Comparison of ENCODE assay signal across 8 mouse cellular contexts in the genomic region with DNA sequence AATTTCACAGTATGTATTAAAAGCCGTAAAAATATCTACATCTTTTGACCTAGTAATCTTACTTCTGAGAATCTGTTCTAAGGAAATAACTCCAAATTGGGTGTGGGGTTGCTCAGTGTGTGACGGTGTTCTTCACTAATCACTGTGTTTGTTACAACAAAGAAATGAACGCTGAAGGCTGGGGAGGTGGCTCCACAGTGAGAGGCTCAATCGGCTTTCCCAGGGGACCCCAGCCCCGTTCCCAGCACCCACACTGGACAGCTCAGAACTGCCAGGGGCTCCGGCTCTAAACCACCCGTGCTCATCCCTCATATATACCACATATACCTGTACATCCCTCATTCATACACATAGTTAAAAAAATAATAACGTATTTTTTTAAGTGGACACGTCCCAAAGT. TPM values are rescaled to one million over a fixed set of nuclear protein-coding genes. Genes with fewer than 3 reads are reported as not detected.
A peak's percentile ranks its signal among the peaks of the same experiment; 100 is the strongest.
DNase-seq lines count a peak whose midpoint lies in the region; ATAC-seq and TF ChIP-seq lines count a peak whose summit lies in the region.

No protein-coding gene starts in this region.

- peaks cover 18% of the 10 kb centered on the region for H3K27me3 ChIP-seq in G1E (ENCODE audit: insufficient read depth, low read length)
- peaks cover 2% of the 10 kb centered on the region; the same call in 1 of the 2 replicates for H3K27me3 ChIP-seq in heart, postnatal 0 days (ENCODE audit: control insufficient read depth, insufficient read depth, low read length)
- no peaks in the 10 kb centered on the region; the same call in 1 of the 2 replicates for H3K27me3 ChIP-seq in liver, embryonic 16.5 days (ENCODE audit: control insufficient read depth, insufficient read depth, low read depth, low read length)

- no peak for ATAC-seq in G1E (ENCODE audit: extremely low read depth, insufficient number of reproducible peaks, low FRiP score, poor library complexity, severe bottlenecking)
- no peak for ATAC-seq in heart, postnatal 0 days (ENCODE audit: insufficient read depth, low read depth)
- ATAC-seq in liver, embryonic 16.5 days (ENCODE audit: low read depth) = no peak
- ATAC-seq in frontal cortex, adult (ENCODE audit: low TSS enrichment) = no peak

- peak overlapping the region; percentile 68; the same call in 1 of the 2 replicates for H3K9ac ChIP-seq in heart, postnatal 0 days (replicated peaks; ENCODE audit: low read depth, low read length)
- H3K9ac ChIP-seq in liver, embryonic 16.5 days (ENCODE audit: low read depth, low read length) = no peak overlapping the region

- no peaks in the 10 kb centered on the region for H3K9me3 ChIP-seq in G1E (replicated peaks)
- H3K9me3 ChIP-seq in heart, postnatal 0 days (replicated peaks; ENCODE audit: control insufficient read depth, low read length) = no peaks in the 10 kb centered on the region
- H3K9me3 ChIP-seq in liver, embryonic 16.5 days (replicated peaks; ENCODE audit: control insufficient read depth, low read length) = no peaks in the 10 kb centered on the region

- no peak for TF ChIP-seq EP300 in heart, postnatal 0 days (IDR thresholded peaks at IDR 0.05; ENCODE audit: low read depth)

- H3K27ac ChIP-seq in gastrocnemius, adult 2 months = peak overlapping the region; percentile 99
- H3K27ac ChIP-seq in heart, postnatal 0 days (ENCODE audit: low read depth) = peak overlapping the region; percentile 99
- no peak overlapping the region for H3K27ac ChIP-seq in liver, embryonic 16.5 days (ENCODE audit: low read length)

- DNase-seq in gastrocnemius, adult 2 months = no peak
- no peak for DNase-seq in gastrocnemius, postnatal 10 days
- DNase-seq in G1E (ENCODE audit: low spot score) = no peak
- no peak for DNase-seq in heart, postnatal 0 days (ENCODE audit: low spot score)
- DNase-seq in left cerebral cortex, postnatal 25 days (ENCODE audit: low spot score in 2 of 2) = no peak
- no peak for DNase-seq in adrenal gland, postnatal 25 days

- intact Hi-C loops in gastrocnemius, adult 2 months (cut with DNase I) = loop anchor here (2.0 kb wide), 1 partner anchor 57 kb away; no protein-coding TSS in a partner anchor
- intact Hi-C loops in left cerebral cortex, postnatal 25 days (cut with DNase I) = loop anchor here (2.0 kb wide), 1 partner anchor 69 kb away; the partner anchor contains the start of gene Dnajc11

- 58% methylated on average over 9 of the region's 9 CpGs for WGBS in heart, postnatal 0 days
- WGBS in liver, embryonic 16.5 days (ENCODE audit: insufficient replicate concordance) = 55% methylated on average over 9 of the region's 9 CpGs

- peaks cover 7% of the 10 kb centered on the region for H3K36me3 ChIP-seq in G1E (replicated peaks)
- H3K36me3 ChIP-seq in heart, postnatal 0 days (replicated peaks; ENCODE audit: control insufficient read depth, insufficient read depth, low read length) = peaks cover under 1% of the 10 kb centered on the region; the same call in 1 of the 2 replicates
- H3K36me3 ChIP-seq in liver, embryonic 16.5 days (ENCODE audit: control insufficient read depth, insufficient read depth) = no peaks in the 10 kb centered on the region

- TF ChIP-seq CTCF in gastrocnemius, adult 2 months (IDR thresholded peaks at IDR 0.05) = no peak
- TF ChIP-seq CTCF in G1E (IDR thresholded peaks at IDR 0.05; ENCODE audit: low read depth, low read length) = no peak
- TF ChIP-seq CTCF in heart, postnatal 0 days (IDR thresholded peaks at IDR 0.05; ENCODE audit: low read depth) = no peak

- H3K4me3 ChIP-seq in gastrocnemius, adult 2 months = peak overlapping the region; percentile 91
- peak overlapping the region; percentile 47; the same call in 1 of the 2 replicates for H3K4me3 ChIP-seq in G1E (ENCODE audit: low read depth, low read length)
- peak overlapping the region; percentile 61 for H3K4me3 ChIP-seq in heart, postnatal 0 days (ENCODE audit: low read depth, low read length)
- peak overlapping the region; percentile 84 for H3K4me3 ChIP-seq in liver, embryonic 16.5 days (ENCODE audit: low read depth, low read length)

- peaks cover 43% of the 10 kb centered on the region for H3K4me1 ChIP-seq in G1E (ENCODE audit: insufficient read depth, low read depth, low read length)
- peaks cover 23% of the 10 kb centered on the region for H3K4me1 ChIP-seq in heart, postnatal 0 days (ENCODE audit: control insufficient read depth, insufficient read depth)
- peaks cover 31% of the 10 kb centered on the region for H3K4me1 ChIP-seq in liver, embryonic 16.5 days (ENCODE audit: control insufficient read depth, low read depth, low read length)

- peak overlapping the region; percentile 89 for H3K4me2 ChIP-seq in heart, postnatal 0 days (ENCODE audit: low read depth, low read length)
- H3K4me2 ChIP-seq in liver, embryonic 16.5 days (ENCODE audit: low read depth, low read length) = peak overlapping the region; percentile 80

RNA-seq across cellular contexts. Expression of gene Camta1, which starts 1.8 kb away (rescaled TPM):
- total RNA-seq in gastrocnemius, adult 2 months (2021) = 100 to 1,000 TPM in 1 of 2 experiments, 10 to 100 TPM in 1; 95.9 to 126 TPM
- 10 to 100 TPM; 71.6 to 82.8 TPM for total RNA-seq in gastrocnemius, postnatal 10 days (2021)
- total RNA-seq in G1E (2014; fragmentation: Nextera tagmentation) (60.3 and 113 TPM in 2 replicates), G1E (2017) (23.5 and 25.7 TPM in 2 replicates)
- polyA plus RNA-seq in G1E (2012) = 10.8 and 12.1 TPM in 2 replicates
- total RNA-seq in heart, postnatal 0 days (2014; rRNA removed; ENCODE audit: low replicate concordance) = 72.7 and 739 TPM in 2 replicates
- polyA plus RNA-seq in heart, postnatal 0 days (2015; fragmentation: Nextera tagmentation; extraction: Ambion mirVana) = 240 and 250 TPM in 2 replicates
- polyA plus RNA-seq in liver, embryonic 16.5 days (2015; fragmentation: Nextera tagmentation; extraction: Ambion mirVana) = 25.3 and 26.8 TPM in 2 replicates
- 100 to 1,000 TPM; 193 to 222 TPM for total RNA-seq in left cerebral cortex, postnatal 25 days (2021)
- total RNA-seq in adrenal gland, postnatal 25 days (2021) = 15.0 and 37.3 TPM in 2 replicates
